Mouse (Mus musculus): ENCODE results near the gene Tm6sf2.

Tm6sf2 gene

GRCm38 (mm10) chr8:70089296-70089960 lies 16.7 kb downstream of the Tm6sf2 start:
- DNase-seq (ENCODE audit: low read depth): no peak

- no peak for DNase-seq (ENCODE audit: low read depth)
Observed at GRCm38 (mm10) chr8:70092786-70093185, 20.1 kb downstream of the Tm6sf2 start.

GRCm38 (mm10) chr8:70099276-70099675 lies 26.6 kb downstream of the Tm6sf2 start:
- no peak for DNase-seq (ENCODE audit: low read depth)

GRCm38 (mm10) chr8:70100241-70100640 lies 27.5 kb downstream of the Tm6sf2 start:
- no peak for DNase-seq (ENCODE audit: low read depth)

- peak; percentile 76 for DNase-seq (ENCODE audit: low read depth)
Observed at GRCm38 (mm10) chr8:70104506-70104905, 31.8 kb downstream of the Tm6sf2 start.

- DNase-seq (ENCODE audit: low read depth): no peak
Observed at GRCm38 (mm10) chr8:70104922-70105321, 32.2 kb downstream of the Tm6sf2 start.

GRCm38 (mm10) chr8:70110451-70110850 lies 37.7 kb downstream of the Tm6sf2 start:
- no peak for DNase-seq (ENCODE audit: low read depth)

GRCm38 (mm10) chr8:70111192-70111795 lies 38.6 kb downstream of the Tm6sf2 start:
- DNase-seq (ENCODE audit: low read depth): no peak

GRCm38 (mm10) chr8:70112401-70113016 lies 39.8 kb downstream of the Tm6sf2 start:
- DNase-seq (ENCODE audit: low read depth): no peak

GRCm38 (mm10) chr8:70114488-70114887 lies 41.8 kb downstream of the Tm6sf2 start:
- DNase-seq (ENCODE audit: low read depth): no peak

- no peak for DNase-seq (ENCODE audit: low read depth)
Observed at GRCm38 (mm10) chr8:70114892-70115291, 42.2 kb downstream of the Tm6sf2 start.

- no peak for DNase-seq (ENCODE audit: low read depth)
Observed at GRCm38 (mm10) chr8:70117611-70118010, 44.9 kb downstream of the Tm6sf2 start.

- no peak for DNase-seq (ENCODE audit: low read depth)
Observed at GRCm38 (mm10) chr8:70118726-70119700, 46.3 kb downstream of the Tm6sf2 start.

- peak; percentile 50 for DNase-seq (ENCODE audit: low read depth)
Observed at GRCm38 (mm10) chr8:70120667-70121066, 47.9 kb downstream of the Tm6sf2 start, which contains the start of gene Ncan. Ncan (minus strand) TSS chr8:70120873.

GRCm38 (mm10) chr8:70122863-70123262 lies 50.1 kb downstream of the Tm6sf2 start:
- peak; percentile 53 for DNase-seq (ENCODE audit: low read depth)

- DNase-seq (ENCODE audit: low read depth): no peak
Observed at GRCm38 (mm10) chr8:70124992-70125391, 52.3 kb downstream of the Tm6sf2 start.

- no peak for DNase-seq (ENCODE audit: low read depth)
Observed at GRCm38 (mm10) chr8:70128435-70128834, 55.7 kb downstream of the Tm6sf2 start.

GRCm38 (mm10) chr8:70129309-70129952 lies 56.7 kb downstream of the Tm6sf2 start:
- DNase-seq (ENCODE audit: low read depth): no peak
